Mouse (Mus musculus) heart, embryonic 11.5 days (tissue): ENCODE measurements around the gene Ahcyl2. TPM values are rescaled to one million over a fixed set of nuclear protein-coding genes. Genes with fewer than 3 reads are reported as not detected.
"Not testable (repeated sequence)": the region's sequence is repeated elsewhere in the genome, so short reads cannot be mapped to it uniquely, and the experiment has no call there.

Experiments
- ATAC-seq: fragments of 200-750 bp; cut with Nextera tagmentation; replicated peaks from 2 replicates; pipeline ENCODE4 v1.8.0; 2017; ENCODE audit warnings: moderate library complexity; ENCODE audit not compliant: insufficient number of reproducible peaks, low FRiP score, low TSS enrichment
- H3K27ac ChIP-seq: fragments of 300-500 bp; sonication (generic); 2 replicates; pipeline ENCODE4 v1.5.1; 2014; ENCODE audit warnings: mild to moderate bottlenecking, low read depth, low read length
- H3K27me3 ChIP-seq: fragments of 300-500 bp; sonication (generic); 2 replicates; pipeline ENCODE4 v1.6.1; 2014; ENCODE audit warnings: mild to moderate bottlenecking, low read length, mixed read lengths; ENCODE audit not compliant: control insufficient read depth, insufficient read depth
- H3K36me3 ChIP-seq: fragments of 300-500 bp; sonication (generic); 2 replicates; pipeline ENCODE4 v1.6.1; 2014; ENCODE audit warnings: mild to moderate bottlenecking, low read length, moderate library complexity, mixed read lengths; ENCODE audit not compliant: control insufficient read depth, insufficient read depth
- H3K4me1 ChIP-seq: fragments of 300-500 bp; sonication (generic); 2 replicates; pipeline ENCODE4 v1.6.1; 2014; ENCODE audit warnings: low read length; ENCODE audit not compliant: control insufficient read depth, insufficient read depth
- H3K4me2 ChIP-seq: fragments of 300-500 bp; sonication (generic); 2 replicates; pipeline ENCODE4 v1.6.1; 2014; ENCODE audit warnings: mild to moderate bottlenecking, moderate library complexity
- H3K4me3 ChIP-seq: fragments of 300-500 bp; sonication (generic); 2 replicates; pipeline ENCODE4 v1.5.1; 2014; ENCODE audit warnings: low read depth, low read length
- H3K9ac ChIP-seq: fragments of 300-500 bp; sonication (generic); 2 replicates; pipeline ENCODE4 v1.6.1; 2014; ENCODE audit warnings: mild to moderate bottlenecking, low read depth, low read length, moderate library complexity
- H3K9me3 ChIP-seq: fragments of 300-500 bp; sonication (generic); replicated peaks from 2 replicates; pipeline ENCODE4 v1.6.1; 2016; ENCODE audit warnings: low read length; ENCODE audit not compliant: control insufficient read depth
- WGBS: fragments of 180-500 bp; shearing (Covaris S2); extraction: QIAGEN DNeasy Blood & Tissue Kit; methylation state at CpG from one replicate; pipeline ENCODE4 v1.1.7; 2014; ENCODE audit not compliant: insufficient replicate concordance; 5-methylcytosine and 5-hydroxymethylcytosine counted together
- polyA plus RNA-seq: library from polyadenylated mRNA; unstranded; fragments of >200 nt; fragmentation: Nextera tagmentation; extraction: Ambion mirVana; gene quantifications from 2 replicates; pipeline ENCODE4 v1.2.1, GENCODE M21; 2014

Gene Ahcyl2
- polyA plus RNA-seq, 1 experiment from 2014 or later, result 11.6 TPM

DNA sequence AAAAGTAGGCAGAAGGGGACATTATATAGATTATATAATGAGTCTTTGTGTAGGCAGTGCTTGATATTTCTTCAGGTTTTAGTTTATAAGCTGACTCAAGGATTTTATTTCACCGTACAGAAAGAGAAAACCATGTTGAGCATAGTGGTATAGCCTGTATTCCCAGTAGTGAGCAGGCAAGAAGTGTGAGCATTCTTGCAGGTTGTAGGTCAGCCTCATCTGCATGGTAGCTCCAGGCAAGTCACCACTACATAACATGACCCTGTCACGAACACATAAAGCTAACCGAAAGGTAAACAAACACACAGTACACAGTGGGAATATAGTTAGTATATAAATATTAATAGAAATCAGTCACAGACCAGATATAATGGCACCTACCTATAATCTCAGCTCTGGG, 47.2 kb downstream of the Ahcyl2 start:
- Histone ChIP-seq H3K36me3 (no peaks in the 10 kb centered on the region), H3K9me3 (no peaks in the 10 kb centered on the region), H3K4me2 (no peak overlapping the region), H3K9ac (no peak overlapping the region), H3K4me1 (no peaks in the 10 kb centered on the region), H3K27me3 (no peaks in the 10 kb centered on the region), H3K27ac (no peak overlapping the region), H3K4me3 (no peak overlapping the region)
- WGBS, result 85% methylated on average over 3 of the region's 3 CpGs
- ATAC-seq, result no peak

DNA sequence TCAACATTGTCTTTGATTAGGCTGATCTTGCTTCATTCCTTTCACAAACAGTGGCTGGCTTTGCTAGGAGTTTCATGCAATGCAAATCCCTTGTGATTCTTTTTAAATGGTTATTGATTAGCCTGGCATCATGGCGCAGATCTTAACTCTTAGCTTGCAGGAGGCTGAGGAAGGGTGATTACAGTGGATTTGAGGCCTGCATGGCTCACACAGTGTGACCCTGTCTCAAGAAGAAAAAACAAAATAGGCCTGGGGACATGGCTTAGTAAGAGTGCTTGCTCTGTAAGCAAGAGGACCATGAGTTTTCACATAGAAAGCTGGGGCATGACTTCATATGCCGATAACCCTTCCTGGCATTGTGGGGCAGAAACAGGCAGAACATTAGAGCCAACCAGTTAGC, 47.8 kb downstream of the Ahcyl2 start:
- H3K36me3 ChIP-seq, result no peaks in the 10 kb centered on the region
- 92% methylated on average over 2 of the region's 2 CpGs for WGBS
- H3K27me3 ChIP-seq, result no peaks in the 10 kb centered on the region

DNA sequence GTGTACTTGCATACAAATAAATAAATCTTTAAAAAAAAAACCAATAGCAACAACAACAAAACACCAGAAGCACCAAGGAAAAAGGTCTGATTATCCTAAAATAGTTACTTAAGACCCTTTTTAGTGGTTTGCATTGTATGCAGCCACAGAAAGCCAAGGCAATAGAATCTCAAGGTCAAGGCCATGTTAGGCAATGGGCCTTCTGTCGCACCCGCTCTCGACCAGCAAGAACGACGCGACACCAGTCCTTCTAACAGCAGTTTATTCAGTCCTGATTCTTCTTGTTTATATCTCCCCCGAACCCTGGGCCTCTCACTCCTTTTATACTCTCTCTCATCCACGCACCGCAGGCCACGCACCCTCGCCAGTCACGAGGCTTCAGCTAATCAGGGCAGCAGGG, 48.6 kb downstream of the Ahcyl2 start:
- not testable (repeated sequence) for H3K4me1 ChIP-seq, ATAC-seq, H3K27me3 ChIP-seq, H3K4me2 ChIP-seq, H3K9me3 ChIP-seq, H3K36me3 ChIP-seq, H3K27ac ChIP-seq, H3K4me3 ChIP-seq, H3K9ac ChIP-seq
- WGBS, result 90% methylated on average over 12 of the region's 12 CpGs

More for the DNA sequence above, 47.8 kb downstream of the Ahcyl2 start:
- Histone ChIP-seq H3K4me1 (no peaks in the 10 kb centered on the region), H3K4me3 (no peak overlapping the region), H3K9ac (no peak overlapping the region), H3K9me3 (no peaks in the 10 kb centered on the region), H3K4me2 (no peak overlapping the region), H3K27ac (no peak overlapping the region)
- no peak for ATAC-seq

DNA sequence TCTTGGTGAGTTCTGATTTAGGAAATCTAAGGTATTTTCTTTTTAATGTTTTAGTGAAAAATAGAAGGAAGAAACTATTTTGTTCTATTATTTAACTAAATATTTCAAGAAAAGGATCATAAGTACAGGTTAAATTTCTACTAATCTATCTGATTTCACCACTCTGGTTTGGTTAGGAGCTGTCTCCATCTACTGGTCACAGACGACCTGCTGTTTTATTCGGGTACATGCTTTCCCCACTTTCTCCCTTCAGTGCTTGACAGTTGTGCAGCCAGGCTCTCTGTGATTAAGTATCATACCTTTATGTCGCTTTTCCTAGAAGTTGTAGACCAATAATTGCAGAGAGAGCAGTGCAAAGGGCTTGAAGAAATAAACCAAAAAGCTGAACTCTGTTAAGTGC, 51.5 kb downstream of the Ahcyl2 start:
- H3K9ac ChIP-seq, result no peak overlapping the region
- ATAC-seq, result no peak
- H3K4me3 ChIP-seq, result no peak overlapping the region
- no peak overlapping the region for H3K27ac ChIP-seq
- H3K27me3 ChIP-seq, result no peaks in the 10 kb centered on the region
- WGBS, result 28% methylated on average over 3 of the region's 3 CpGs
- no peaks in the 10 kb centered on the region for H3K36me3 ChIP-seq
- H3K4me1 ChIP-seq, result no peaks in the 10 kb centered on the region
- no peaks in the 10 kb centered on the region for H3K9me3 ChIP-seq
- no peak overlapping the region for H3K4me2 ChIP-seq

DNA sequence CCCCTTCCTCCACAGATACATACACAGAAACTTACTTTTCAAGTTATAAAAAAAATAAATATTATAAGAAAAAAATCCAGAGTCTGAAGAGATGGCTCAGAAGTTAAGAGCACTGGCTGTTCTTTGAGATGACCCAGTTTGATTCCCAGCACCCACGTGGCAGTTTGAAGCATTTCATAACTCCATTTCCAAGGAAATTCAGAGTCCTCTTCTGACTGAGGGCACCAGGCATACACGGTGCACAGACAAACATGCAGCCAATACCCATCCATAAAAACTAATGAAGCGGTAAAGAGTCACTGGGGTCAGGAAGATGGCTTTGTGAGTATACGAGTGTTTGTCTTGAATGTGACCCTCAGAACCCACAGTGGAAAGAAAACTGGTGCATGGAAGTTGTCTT, 52.5 kb downstream of the Ahcyl2 start:
- Histone ChIP-seq H3K36me3 (no peaks in the 10 kb centered on the region), H3K4me2 (no peak overlapping the region), H3K9ac (no peak overlapping the region), H3K27ac (no peak overlapping the region), H3K4me3 (no peak overlapping the region), H3K9me3 (no peaks in the 10 kb centered on the region), H3K27me3 (no peaks in the 10 kb centered on the region), H3K4me1 (no peaks in the 10 kb centered on the region)
- no peak for ATAC-seq
- 87% methylated on average over 4 of the region's 4 CpGs for WGBS

DNA sequence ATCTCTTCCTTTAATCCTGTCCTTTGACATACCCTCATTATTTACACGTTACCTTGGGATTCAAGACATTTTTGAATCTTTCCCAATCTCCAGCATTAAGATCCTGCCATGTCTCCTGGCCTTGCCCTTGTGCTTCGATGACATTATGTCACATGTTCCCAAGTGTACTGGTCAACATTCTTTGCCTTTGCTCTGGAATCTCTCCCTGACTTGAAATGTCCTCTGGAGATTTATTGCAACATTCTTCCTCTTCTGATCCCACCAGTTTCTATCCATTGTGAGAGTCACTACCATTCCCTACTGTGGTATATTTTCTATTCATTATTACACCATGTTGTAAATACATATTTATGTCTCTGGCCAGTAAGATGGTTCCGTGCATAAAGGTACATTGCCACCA, 53.1 kb downstream of the Ahcyl2 start:
- H3K4me2 ChIP-seq, result no peak overlapping the region
- H3K9me3 ChIP-seq, result no peaks in the 10 kb centered on the region
- H3K36me3 ChIP-seq, result no peaks in the 10 kb centered on the region
- no peaks in the 10 kb centered on the region for H3K27me3 ChIP-seq
- no peak overlapping the region for H3K4me3 ChIP-seq
- 82% methylated on average over 3 of the region's 3 CpGs for WGBS
- H3K4me1 ChIP-seq, result no peaks in the 10 kb centered on the region
- no peak overlapping the region for H3K9ac ChIP-seq
- no peak for ATAC-seq
- no peak overlapping the region for H3K27ac ChIP-seq

DNA sequence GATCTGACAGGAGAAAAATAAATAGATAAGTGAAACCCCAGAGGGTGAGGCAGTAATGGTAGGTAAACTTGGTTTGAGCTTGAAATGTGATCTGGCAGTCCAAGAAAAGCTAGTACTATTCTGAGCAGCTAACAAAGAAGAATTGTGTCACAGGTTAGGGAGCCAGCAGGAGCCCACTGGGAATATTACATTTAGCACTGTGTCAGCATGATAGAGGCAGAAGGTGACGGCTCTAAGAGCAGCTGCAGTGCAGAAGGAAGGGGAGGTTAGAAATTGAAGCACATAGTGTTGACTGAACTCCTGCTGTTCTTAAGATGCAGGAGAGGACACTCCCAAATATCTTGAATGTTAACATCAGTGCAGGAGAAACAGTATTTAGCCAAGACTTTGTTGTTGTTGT, 54.0 kb downstream of the Ahcyl2 start:
- no peak for ATAC-seq
- no peak overlapping the region for H3K4me2 ChIP-seq

DNA sequence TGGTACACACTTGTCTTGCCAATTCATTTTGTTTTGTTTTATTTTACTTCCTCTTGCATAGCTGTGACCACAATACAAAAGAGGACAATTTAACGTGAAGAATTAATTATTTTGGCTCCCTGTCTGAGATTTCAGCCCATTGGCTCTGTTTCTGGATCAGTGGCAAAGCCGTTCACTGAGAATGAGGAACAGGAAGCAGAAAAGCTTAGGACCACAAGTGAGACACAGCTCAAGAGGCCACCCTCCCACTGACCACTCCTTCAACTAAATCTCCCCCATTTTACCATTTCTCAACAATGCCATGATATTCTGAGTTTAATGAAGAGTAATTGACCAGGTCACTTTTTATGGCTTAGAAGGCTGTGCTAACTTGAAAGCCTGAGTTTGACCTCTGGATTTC, 57.5 kb downstream of the Ahcyl2 start:
- Histone ChIP-seq H3K36me3 (no peaks in the 10 kb centered on the region), H3K4me2 (no peak overlapping the region), H3K4me3 (no peak overlapping the region), H3K27ac (no peak overlapping the region), H3K9ac (no peak overlapping the region), H3K4me1 (no peaks in the 10 kb centered on the region), H3K9me3 (no peaks in the 10 kb centered on the region), H3K27me3 (no peaks in the 10 kb centered on the region)
- ATAC-seq, result no peak
- WGBS, result 74% methylated on average over 2 of the region's 2 CpGs

More for the DNA sequence above, 54.0 kb downstream of the Ahcyl2 start:
- H3K27ac ChIP-seq, result no peak overlapping the region
- 50% methylated on average over 1 of the region's 1 CpGs for WGBS
- no peaks in the 10 kb centered on the region for H3K4me1 ChIP-seq
- H3K36me3 ChIP-seq, result no peaks in the 10 kb centered on the region
- H3K4me3 ChIP-seq, result no peak overlapping the region
- no peaks in the 10 kb centered on the region for H3K27me3 ChIP-seq
- H3K9ac ChIP-seq, result no peak overlapping the region
- no peaks in the 10 kb centered on the region for H3K9me3 ChIP-seq

DNA sequence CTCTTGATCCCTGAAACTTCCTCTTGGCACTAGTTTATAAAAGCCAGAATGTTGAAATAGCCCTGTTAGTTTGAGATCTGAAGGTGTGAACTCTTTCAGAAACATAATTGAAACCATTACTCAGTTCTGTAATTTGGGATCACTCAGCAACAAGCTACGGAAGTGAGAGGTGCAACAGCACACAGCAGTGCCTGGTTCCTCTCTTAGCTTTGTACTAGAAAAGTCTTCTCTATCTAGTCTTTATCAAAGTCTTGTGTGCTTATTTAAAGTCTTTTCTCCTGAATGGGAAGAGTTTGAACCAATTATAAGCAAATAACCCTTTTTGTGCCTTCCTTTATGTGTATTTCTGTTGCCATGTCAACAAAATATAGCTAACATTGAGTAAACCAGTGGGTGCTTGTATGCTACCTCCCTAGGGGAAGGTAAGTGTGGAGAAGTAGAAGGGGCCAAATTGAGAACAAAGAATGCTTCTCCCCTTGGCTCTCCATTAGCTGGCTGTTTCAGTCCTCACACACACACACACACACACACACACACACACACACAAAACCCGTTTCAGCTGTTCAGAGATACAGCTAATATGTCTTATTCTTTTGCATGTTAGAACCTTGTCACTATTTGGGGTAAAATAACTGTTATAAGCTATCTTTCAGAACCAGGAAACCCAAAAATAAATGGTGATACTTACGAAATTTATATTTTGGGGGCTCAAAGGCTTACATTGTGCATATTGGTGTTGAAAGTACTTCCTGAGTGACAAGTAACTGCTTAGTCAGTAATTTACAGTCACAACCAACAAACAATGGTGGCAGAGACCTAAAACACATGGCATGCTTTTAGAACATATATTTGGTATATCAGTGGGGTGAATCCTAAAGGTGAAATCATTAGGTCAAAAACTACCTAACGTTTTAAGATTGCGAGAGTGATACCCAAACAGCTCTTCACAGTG, 59.8 kb downstream of the Ahcyl2 start:
- H3K36me3 ChIP-seq, result no peaks in the 10 kb centered on the region
- no peak overlapping the region for H3K27ac ChIP-seq
- ATAC-seq, result no peak
- H3K9ac ChIP-seq, result no peak overlapping the region
- H3K4me1 ChIP-seq, result no peaks in the 10 kb centered on the region
- H3K27me3 ChIP-seq, result no peaks in the 10 kb centered on the region
- no peaks in the 10 kb centered on the region for H3K9me3 ChIP-seq
- 83% methylated on average over 5 of the region's 5 CpGs for WGBS
- H3K4me3 ChIP-seq, result no peak overlapping the region
- H3K4me2 ChIP-seq, result no peak overlapping the region
